Mouse (Mus musculus) neural tube, embryonic 10.5 days (tissue): ENCODE measurements around the gene Fbxw21.
"Not testable (repeated sequence)": the region's sequence is repeated elsewhere in the genome, so short reads cannot be mapped to it uniquely, and the experiment has no call there.

ENCODE experiments used
- DNase-seq: peaks from one replicate; pipeline ENCODE4 v3.0.0-alpha.2; 2017; ENCODE audit warnings: low spot score; ENCODE audit errors: extremely low spot score

Gene Fbxw21

GRCm38 (mm10) chr9:109161941-109162340 is at the start of gene Fbxw21:
TSS of gene Fbxw21 (minus strand) at chr9:109162041.
- no peak for DNase-seq

- not testable (repeated sequence) for DNase-seq
These were observed 39.5 kb upstream of the Fbxw21 start for GRCm38 (mm10) chr9:109201347-109201746.

GRCm38 (mm10) chr9:109200349-109200748 is 38.5 kb upstream of the Fbxw21 start:
- DNase-seq = no peak

- DNase-seq = no peak
These were observed 37.5 kb upstream of the Fbxw21 start for GRCm38 (mm10) chr9:109199353-109199752.

GRCm38 (mm10) chr9:109195875-109196274 is 34.0 kb upstream of the Fbxw21 start, which contains the start of gene Fbxw13:
TSS of gene Fbxw13 (minus strand) at chr9:109195975.
- DNase-seq = not testable (repeated sequence)

- DNase-seq = no peak
These were observed 15.4 kb upstream of the Fbxw21 start for GRCm38 (mm10) chr9:109177208-109177607.

- no peak for DNase-seq
These were observed 14.5 kb upstream of the Fbxw21 start for GRCm38 (mm10) chr9:109176301-109176700.

- no peak for DNase-seq
These were observed 5.5 kb upstream of the Fbxw21 start for GRCm38 (mm10) chr9:109167316-109167715.

- not testable (repeated sequence) for DNase-seq
These were observed 21.4 kb downstream of the Fbxw21 start for GRCm38 (mm10) chr9:109140414-109140813.

GRCm38 (mm10) chr9:109130076-109130475 is 31.8 kb downstream of the Fbxw21 start:
- DNase-seq = no peak

- DNase-seq = no peak
These were observed 33.6 kb downstream of the Fbxw21 start for GRCm38 (mm10) chr9:109128211-109128610.

GRCm38 (mm10) chr9:109127076-109127475 is 34.8 kb downstream of the Fbxw21 start:
- no peak for DNase-seq

- no peak for DNase-seq
These were observed 36.4 kb downstream of the Fbxw21 start for GRCm38 (mm10) chr9:109125481-109125880.

GRCm38 (mm10) chr9:109125043-109125442 is 36.8 kb downstream of the Fbxw21 start:
- DNase-seq = no peak

GRCm38 (mm10) chr9:109124164-109124563 is 37.7 kb downstream of the Fbxw21 start:
- DNase-seq = no peak

- no peak for DNase-seq
These were observed 38.6 kb downstream of the Fbxw21 start for GRCm38 (mm10) chr9:109123266-109123665.

GRCm38 (mm10) chr9:109122553-109123085 is 39.2 kb downstream of the Fbxw21 start:
- DNase-seq = no peak

- DNase-seq = no peak
These were observed 40.9 kb downstream of the Fbxw21 start for GRCm38 (mm10) chr9:109120956-109121355.

GRCm38 (mm10) chr9:109119571-109119970 is 42.3 kb downstream of the Fbxw21 start:
- no peak for DNase-seq

- DNase-seq = no peak
These were observed 43.7 kb downstream of the Fbxw21 start for GRCm38 (mm10) chr9:109118106-109118505.

GRCm38 (mm10) chr9:109116205-109116604 is 45.6 kb downstream of the Fbxw21 start:
- no peak for DNase-seq

- no peak for DNase-seq
These were observed 47.0 kb downstream of the Fbxw21 start for GRCm38 (mm10) chr9:109114871-109115270.

- DNase-seq = no peak
These were observed 47.6 kb downstream of the Fbxw21 start for GRCm38 (mm10) chr9:109114276-109114675.

- DNase-seq = no peak
These were observed 48.5 kb downstream of the Fbxw21 start for GRCm38 (mm10) chr9:109113331-109113730.
